Mouse (Mus musculus): Measurements from ENCODE around the gene Nkpd1.
A peak's percentile ranks its signal among the peaks of the same experiment; 100 is the strongest.
"Not testable (repeated sequence)": the region's sequence is repeated elsewhere in the genome, so short reads cannot be mapped to it uniquely, and the experiment has no call there.

Gene Nkpd1

DNA sequence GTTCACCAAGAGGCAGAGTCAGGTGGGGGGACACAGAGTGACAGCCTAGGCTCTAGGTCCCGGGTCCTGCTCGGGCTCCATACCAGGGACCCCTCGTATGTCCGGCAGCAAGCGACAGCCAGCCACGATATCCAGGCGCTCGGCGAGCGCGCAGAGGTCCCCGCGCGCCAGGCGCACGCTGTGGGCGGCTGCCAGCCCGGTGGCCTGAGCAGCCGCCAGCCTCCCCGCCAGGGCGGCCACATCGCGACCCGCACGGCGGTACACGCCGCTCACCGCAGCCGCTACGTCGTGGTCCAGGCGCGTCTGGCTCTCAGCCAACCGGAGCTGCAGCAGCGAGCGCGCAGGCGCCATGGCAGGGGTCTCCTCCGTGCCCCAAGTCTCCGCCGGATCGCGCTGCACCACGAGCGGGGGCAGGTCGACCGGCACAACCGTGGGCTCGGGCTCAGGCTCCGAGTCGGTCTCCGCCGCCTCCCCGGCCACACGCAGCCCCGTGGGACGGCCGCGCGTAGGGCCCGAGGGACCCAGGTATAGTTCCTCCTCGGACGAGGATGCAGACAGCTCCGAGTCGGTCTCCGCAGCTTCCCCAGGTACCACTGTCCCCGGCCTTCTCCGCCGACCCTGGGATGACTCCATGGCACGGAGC, 10.5 kb upstream of the Nkpd1 start:
- DNase-seq (ENCODE audit: low spot score) = peak; percentile 26

- no peak for DNase-seq (ENCODE audit: low spot score)
These were observed 10.0 kb upstream of the Nkpd1 start for GRCm38 (mm10) chr7:19507612-19507981.

DNA sequence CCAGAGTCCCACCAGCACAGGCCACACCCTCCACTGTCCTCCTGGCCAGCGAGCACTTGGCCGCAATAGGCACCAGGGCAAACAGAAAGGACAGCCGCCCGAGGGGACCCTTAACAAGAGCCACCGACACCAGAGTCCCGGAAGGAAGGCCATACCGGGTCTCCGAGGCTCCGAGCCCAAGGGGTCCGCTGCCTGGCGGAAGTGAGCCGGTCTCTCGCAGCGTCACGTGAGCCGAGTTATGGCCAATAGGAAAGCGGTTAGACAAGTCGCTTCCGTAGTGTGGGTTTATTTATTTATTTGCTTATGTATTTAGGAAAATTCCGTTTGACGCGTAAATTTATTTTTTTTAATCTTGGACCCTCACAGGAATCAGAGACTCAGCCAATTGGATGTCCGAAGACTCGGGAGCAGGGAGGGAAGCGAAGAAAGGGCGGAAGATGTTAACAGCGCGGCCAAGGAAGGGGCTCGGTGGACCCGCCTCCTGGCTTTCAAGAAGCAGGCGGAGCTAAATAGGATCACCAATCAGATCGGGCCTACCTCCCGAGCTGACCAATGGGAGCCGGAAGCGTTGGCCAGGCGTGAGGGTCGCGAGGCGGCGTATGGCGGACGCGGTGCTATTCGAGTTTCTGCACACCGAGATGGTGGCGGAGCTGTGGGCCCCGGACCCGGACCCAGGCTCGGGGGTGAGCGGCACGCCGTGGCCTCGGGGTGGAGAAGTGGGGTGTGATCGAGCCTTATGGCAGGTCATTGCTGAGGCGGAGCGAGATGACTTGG, 9.3 kb upstream of the Nkpd1 start, which contains the start of the genes Bloc1s3 and Trappc6a:
Gene Bloc1s3 (minus strand): TSS at position 218 of the 774 bp plus-strand sequence.
Gene Trappc6a (plus strand): TSS at position 246 of the 774 bp plus-strand sequence.
- peak; percentile 92 for DNase-seq (ENCODE audit: low spot score)

DNA sequence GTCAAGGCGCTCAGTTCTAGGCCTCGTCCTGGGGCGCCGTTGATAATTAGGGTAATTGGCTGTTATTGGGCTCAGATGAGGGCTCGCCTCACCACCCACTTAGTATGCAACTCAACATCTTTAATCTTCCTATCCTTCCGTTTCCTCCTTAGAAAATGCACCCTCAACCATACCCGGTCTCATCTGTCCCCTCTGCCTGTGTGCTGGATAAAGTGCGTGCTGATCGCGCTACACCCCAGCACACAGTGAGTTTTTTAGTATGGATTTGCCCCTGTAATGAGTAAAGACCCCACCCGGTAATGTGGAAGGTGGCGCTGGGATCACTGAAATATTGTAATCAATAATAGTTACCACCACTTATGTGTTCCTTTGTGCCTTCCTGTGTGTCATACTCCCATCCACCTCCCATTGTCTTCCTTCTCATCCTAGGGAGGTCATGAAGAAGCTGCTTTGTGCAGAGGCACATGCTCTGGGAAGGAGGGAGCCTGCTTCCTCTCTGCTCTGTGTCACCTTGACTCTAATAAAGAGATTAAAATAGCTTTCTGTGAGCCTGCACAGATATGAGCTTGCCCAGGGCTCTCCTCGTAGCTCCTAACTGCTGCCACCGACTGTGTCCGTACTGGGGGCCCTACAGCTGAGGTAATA, 8.6 kb upstream of the Nkpd1 start:
- DNase-seq (ENCODE audit: low spot score) = no peak

DNA sequence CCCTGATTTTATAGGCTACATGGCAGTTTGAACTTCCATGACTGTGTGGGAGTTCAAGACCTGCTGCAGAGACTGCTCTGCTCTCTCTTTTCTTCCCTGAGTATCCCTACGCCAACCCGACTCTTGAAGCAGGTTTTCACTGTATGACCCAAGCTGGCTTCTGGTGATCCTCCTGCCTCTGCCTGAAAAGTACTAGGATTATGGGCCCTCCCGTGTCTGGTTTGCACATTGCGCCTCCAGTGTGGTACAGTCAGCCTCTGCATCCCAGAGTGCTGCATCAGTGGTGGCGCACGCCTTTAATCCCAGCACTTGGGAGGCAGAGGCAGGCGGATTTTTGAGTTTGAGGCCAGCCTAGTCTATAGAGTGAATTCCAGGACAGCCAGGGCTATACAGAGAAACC, 7.9 kb upstream of the Nkpd1 start:
- no peak for DNase-seq (ENCODE audit: low spot score)

GRCm38 (mm10) chr7:19511934-19512333, 5.7 kb upstream of the Nkpd1 start:
- DNase-seq (ENCODE audit: low spot score) = not testable (repeated sequence)

GRCm38 (mm10) chr7:19512353-19512752, 5.3 kb upstream of the Nkpd1 start:
- no peak for DNase-seq (ENCODE audit: low spot score)

GRCm38 (mm10) chr7:19520032-19520431, 2.4 kb downstream of the Nkpd1 start:
- no peak for DNase-seq (ENCODE audit: low spot score)

DNA sequence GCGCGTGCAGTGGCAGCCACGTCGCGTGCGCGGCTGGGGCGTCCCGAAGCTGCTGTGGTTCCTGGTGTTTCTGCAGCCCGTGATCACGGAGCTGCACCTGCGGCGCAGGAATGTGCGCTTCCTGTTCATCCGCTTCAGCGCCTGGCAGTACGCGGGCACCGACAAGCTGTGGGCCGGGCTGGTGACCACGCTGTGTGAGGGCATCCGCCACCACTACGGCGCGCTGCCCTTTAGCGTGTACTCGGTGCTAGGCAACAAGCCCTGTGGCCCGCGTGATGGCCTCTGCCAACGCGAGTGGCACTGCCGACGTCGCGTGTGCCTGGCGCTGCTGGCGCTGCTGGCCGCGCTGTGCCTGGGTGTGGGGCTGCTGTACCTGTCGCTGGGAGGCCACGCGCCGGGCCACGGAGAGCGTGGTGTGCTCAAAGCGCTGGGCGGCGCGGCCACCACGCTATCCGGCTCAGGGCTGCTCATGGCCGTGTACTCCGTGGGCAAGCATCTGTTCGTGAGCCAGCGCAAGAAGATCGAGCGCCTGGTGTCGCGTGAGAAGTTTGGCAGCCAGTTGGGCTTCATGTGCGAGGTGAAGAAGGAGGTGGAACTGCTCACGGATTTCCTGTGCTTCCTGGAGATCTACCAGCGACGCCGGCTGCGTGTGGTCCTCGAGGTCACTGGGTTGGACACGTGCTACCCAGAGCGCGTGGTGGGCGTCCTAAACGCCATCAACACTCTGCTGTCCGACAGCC, 5.5 kb downstream of the Nkpd1 start:
- peak; percentile 26 for DNase-seq (ENCODE audit: low spot score)

GRCm38 (mm10) chr7:19523757-19524419, 6.2 kb downstream of the Nkpd1 start:
- peak; percentile 56 for DNase-seq (ENCODE audit: low spot score)

- DNase-seq (ENCODE audit: low spot score) = no peak
These were observed 6.9 kb downstream of the Nkpd1 start for GRCm38 (mm10) chr7:19524420-19525104.

DNA sequence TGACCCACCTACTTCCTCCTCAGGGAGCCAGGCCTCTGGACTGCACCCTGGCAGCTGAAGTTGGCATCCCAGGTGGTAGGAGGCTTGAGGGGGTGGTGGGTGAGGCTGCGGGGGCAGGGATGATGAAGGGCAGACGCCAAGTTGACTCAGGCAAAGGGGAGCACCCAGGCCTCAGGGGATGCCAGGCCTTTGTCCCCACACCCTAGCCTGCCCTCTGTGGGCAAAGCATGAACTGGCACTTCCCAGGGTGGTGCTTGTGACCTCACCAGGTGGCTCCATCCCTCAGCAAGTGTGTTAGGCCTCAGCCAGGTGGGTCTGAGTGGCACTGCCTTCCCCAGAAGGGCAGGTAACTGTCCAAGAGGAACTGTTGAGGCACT, 7.5 kb downstream of the Nkpd1 start:
- no peak for DNase-seq (ENCODE audit: low spot score)

- no peak for DNase-seq (ENCODE audit: low spot score)
These were observed 13.4 kb downstream of the Nkpd1 start for GRCm38 (mm10) chr7:19531077-19531476.

GRCm38 (mm10) chr7:19532240-19532639, 14.6 kb downstream of the Nkpd1 start:
- DNase-seq (ENCODE audit: low spot score) = no peak

DNA sequence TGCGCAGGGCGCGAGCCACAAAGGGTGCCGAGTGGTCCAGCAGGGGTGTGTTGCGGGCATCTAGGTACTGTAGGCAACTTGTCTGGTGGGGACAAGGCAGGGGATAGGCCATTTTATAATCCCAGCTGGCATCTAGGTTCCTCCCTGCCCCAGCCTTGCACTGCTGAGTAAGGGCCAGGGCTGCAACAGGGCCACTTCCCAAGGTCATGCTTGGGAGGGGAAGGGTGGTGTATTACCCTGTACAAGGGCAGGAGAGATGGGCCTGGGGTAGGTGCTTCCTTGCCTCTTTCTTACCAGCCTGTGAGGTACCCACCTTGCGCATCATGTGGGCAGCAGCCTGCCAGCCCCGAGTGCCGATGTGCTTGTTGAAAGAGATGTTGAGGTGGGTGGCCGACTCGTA, 17.0 kb downstream of the Nkpd1 start:
- no peak for DNase-seq (ENCODE audit: low spot score)

DNA sequence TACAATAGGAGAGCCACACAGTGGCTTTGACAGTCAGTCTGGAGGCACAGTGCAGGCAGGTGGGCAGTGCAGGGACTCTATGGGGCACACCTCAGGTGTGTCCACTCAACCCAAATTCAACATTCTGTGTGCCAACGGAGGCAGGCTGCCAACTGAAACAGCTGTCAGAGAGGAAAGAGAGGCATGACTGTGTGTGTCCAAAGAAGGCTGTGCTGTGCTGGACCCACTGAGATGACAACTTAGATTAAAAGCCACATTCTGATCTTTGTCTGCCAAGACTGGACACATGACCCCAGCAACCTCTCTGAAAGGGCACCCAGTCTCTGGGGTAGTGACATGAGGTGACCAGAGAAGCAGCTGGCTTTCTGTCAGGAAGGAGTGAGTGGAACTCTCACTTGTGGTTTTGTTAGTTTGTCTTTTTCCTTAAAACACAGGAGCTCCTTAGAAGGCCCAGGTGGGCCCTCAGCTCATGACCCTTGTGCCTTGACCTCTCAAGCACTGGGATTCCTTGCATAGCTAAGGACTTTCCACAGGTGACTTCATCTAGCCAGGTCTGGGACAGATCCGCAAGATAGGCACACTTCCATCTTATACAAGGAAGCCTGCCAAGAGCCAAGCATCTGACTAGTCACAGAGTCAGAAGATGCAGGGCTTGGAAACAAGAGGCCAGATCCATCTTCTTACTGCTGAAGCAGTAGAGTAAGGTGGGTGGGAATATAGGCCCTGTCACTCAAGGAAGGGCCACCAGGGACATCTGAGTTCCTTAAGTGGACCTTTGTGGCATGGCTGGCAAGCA, 23.3 kb downstream of the Nkpd1 start:
- peak; percentile 28 for DNase-seq (ENCODE audit: low spot score)

- DNase-seq (ENCODE audit: low spot score) = no peak
These were observed 24.1 kb downstream of the Nkpd1 start for GRCm38 (mm10) chr7:19541681-19542154.

DNA sequence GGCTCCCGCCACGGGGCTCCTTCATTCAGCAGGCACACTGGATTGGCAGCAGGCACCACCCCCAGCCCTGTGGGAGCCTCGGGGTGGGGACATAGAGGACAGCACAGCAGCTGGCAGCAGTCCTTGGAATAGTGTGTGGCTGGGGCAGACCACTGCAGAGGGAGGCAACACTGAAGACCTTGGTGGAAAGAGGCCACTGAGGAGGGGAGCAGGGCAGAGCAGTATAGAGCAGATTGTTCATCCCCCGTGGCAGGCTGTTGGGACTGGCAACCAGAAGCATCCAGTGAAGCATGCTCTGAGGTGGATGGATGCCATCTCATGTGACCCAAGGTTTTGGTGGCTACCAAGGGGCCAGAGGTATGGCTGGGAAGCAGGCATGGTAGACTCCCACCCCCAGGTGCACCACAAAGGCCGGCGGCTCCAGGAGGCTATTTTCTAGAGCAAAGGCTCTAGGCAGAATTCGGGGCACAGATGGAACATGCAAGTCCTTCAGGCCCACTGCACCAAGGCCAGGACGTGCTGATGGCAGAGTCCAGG, 24.6 kb downstream of the Nkpd1 start:
- DNase-seq (ENCODE audit: low spot score) = no peak

DNA sequence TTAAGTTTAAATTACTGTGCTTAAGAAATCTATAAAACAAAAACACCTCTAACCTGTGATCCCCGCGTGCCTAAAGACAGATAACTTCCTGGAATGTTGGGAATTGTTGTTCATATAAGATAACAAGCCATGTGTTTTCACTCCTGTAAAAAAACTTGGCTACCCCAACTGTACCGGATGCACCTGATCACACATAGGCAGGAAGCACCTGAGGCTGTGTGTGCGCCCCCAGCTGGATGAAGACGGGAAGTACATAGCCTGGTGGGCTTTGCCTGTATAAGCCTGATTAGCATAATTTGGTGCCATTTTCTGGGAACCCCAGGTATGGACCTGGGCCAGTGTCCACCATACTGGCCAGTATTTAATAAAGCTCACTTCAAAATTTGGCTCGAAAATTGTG, 25.9 kb downstream of the Nkpd1 start:
- no peak for DNase-seq (ENCODE audit: low spot score)

- no peak for DNase-seq (ENCODE audit: low spot score)
These were observed 28.4 kb downstream of the Nkpd1 start for GRCm38 (mm10) chr7:19546007-19546406.
